Mouse (Mus musculus): ENCODE measurements around the gene Camta1.

The Camta1 gene

DNA sequence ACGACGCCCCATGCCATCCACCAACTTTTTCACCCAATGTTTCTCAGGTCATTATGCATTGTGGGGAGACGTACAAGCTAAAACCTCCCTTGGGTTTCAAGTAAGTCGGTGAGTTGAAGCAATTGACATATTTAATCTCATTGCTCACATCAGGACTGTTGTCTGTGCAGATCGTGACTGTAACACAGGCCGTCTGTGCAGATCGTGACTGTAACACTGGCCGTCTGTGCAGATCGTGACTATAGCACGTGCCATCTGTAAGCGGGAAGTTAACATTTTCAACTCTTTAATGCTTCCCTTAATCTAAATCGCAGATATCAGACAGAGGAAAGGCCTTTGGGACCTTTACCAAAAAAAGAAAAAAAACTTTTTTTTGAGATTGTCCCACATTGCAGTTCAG lies 947.9 kb downstream of the Camta1 start:
- no peak for DNase-seq

DNA sequence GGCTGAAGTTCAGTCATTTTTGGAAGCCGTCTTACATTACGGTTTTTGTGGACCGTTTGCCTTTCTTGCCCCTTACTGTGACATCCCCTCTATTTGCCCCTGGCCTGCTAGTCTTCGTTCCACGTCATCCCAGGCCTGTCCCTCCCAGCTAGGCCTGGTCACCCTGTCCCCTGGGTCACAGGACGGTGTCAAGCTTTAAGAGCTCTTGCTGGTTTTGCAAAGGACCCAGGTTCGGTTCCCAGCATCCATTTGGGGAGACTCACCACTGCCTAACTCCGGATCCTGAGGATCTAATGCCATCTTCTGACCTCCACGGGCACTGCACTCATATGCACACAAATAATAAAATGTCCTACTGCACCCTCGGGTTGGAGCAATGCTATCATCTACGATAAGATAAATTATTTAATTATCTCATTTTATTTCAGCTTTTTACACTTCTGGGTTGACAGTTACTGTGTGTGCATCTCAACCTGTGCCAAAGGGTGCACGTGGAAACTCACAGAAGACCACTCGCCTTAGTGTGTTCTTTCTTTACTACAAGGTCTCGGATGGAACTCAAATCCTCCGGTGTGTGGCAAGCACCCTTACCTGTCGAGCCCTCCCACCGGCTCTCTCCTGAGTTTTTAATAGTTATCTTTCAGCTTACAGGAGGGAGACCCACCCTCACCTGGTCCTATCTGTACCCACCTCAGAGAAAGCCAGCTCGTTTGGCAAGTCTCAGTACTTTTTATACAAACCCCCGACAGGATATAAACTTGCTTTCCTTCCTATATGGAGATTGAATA lies 951.3 kb downstream of the Camta1 start:
- DNase-seq: no peak

DNA sequence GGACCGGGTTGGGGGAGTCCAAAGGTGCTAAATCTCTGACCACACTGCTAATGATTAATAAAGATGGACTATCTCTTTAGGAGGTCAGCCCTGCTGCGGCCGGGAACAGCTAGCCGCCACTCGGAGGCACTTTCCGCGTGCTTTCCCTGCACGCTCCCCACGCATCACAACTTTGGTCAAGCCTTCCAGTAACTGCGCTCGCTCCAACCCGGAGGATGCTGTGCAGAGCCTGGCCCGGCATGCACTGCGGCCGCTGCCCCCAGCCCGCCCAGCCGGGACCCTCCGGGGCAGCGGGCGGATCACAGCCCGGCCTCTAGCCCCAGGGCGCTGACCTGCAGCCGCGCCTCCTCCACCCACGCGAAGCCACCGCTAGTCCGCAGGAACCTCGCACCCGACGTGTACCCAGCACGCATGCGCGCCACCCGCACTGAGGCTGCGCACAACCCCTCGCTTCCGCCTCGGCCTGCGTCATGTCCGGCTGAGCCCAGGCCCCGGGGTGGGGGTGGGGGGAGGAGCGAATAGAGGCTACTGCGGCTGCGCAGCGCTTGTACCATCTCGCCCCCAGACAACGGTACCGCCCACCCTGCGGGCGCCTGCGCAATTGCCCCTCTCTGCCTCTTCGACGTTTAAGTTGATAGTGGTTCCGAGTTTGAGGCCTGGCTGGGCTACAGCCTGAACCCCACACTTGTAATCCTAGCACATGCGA lies 952.1 kb downstream of the Camta1 start:
- peak; percentile 100 for DNase-seq

DNA sequence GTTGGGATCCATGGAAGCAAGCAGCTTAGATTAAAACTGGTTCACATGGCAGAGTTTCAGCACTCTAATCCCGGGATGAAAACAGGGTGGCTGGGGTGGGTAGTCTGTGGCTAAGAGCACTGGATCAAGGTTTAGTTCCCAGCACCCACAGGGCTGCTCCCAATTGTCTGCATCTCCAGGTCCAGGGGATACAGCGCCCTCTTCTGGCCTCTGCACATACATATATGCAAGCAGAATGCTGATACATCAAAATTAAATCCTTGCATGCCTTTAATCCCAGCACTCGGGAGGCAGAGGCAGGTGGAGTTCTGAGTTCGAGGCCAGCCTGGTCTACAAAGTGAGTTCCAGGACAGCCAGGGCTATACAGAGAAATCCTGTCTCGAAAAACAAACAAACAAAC lies 953.2 kb downstream of the Camta1 start:
- DNase-seq: peak; percentile 58

DNA sequence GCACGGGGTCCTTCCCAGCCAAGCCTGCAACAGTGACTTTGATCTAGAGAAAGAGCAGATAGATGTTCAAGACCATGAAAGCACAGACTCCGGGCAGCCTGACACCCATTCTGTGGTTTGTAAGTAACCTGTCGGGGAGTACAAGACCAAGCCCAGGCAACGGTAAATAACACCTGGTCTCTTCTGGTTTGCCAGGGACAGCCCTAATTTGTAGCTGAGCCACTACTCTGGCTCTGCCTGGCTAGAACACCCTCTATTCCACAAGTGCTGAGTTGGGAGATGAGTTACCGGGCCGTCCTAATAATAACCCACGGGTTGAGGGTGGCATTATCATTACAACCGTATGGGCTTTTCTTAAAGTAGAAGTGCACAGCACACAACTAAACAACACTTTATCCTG lies 954.6 kb downstream of the Camta1 start:
- DNase-seq: no peak

DNA sequence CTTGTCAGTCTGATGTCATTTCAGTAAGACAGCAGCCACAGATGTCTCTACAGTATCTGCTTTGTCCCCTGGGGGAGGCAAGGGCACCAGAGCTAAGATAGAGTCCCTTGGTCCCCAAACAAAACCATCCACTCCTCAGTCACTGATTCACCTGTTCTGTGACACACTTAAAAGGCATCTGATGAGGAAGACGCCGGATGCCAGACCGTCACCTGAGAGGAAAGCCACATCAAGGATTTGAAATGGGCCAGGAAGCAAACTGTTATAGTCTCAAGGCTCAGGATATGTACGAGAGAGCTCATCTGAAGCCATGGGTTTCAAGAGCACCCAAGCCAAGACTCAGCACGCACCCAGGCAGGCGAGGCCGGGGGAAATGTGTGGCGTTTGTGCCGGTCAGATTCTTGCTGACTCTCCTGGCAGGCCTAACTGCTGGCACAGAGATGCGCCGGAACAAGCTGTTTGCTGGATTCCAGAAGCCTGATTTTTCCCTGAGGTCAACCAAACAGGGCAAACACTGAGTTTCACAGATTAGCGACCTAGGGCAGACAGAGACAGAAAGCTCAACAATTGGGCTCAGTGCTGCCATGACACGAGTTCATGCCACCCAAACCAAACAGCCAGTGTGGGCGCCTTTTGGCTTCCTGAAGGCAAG lies 958.5 kb downstream of the Camta1 start:
- no peak for DNase-seq

DNA sequence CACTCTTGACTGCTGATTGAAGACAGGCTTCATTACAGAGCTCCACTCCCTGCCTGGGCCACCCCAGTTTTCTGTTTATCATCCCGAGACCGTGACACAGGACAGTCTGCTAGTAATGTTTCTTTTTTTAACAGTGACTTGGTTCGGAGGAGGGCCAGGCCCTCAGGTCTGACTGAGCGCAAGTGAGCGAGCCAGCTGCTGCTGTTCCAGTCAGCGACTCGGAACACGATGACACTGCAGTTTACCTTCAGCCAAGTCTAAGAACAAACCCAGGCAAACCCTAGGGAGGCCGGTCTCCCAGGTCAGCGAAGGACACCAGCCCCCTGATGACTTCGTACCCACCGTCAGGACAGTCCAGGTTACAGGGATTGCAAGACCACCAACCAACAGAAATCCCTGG lies 959.6 kb downstream of the Camta1 start:
- DNase-seq: no peak

DNA sequence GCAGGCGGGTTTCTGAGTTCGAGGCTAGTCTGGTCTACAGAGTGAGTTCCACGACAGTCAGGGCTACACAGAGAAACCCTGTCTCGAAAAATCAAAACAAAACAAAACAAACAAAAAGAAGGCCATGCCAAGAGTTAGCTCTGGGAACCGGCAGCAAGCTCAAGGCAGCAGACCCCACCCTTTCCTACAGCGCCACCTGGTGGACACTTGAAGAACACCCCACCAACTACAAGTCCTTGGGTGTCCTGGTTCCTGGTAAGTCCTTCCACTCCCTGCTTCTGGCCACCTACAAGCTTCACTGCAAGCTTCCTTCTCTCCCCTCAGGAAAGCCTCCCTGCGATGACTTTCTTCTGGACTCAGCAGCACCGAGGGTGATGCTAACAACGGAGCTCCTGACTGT lies 960.0 kb downstream of the Camta1 start:
- peak; percentile 93 for DNase-seq

DNA sequence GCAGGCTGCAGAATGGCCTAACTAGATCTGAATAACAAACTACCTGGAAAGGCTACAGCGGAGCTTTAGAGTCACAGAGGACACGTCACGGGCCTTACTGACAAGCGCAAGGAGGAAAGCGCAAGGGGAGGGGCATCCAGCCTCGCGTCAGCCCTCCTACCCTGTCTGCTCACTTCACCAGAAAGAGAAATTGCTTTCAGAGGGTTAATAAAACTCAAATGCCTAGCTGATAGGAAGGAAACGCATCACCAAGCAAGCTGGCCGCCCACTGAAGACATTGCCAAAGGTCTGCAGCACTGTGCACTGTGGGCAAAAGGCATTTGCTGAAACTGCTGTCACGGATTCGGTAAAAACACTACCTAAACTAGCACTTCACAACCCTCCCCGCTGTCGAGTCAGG lies 961.2 kb downstream of the Camta1 start:
- no peak for DNase-seq

DNA sequence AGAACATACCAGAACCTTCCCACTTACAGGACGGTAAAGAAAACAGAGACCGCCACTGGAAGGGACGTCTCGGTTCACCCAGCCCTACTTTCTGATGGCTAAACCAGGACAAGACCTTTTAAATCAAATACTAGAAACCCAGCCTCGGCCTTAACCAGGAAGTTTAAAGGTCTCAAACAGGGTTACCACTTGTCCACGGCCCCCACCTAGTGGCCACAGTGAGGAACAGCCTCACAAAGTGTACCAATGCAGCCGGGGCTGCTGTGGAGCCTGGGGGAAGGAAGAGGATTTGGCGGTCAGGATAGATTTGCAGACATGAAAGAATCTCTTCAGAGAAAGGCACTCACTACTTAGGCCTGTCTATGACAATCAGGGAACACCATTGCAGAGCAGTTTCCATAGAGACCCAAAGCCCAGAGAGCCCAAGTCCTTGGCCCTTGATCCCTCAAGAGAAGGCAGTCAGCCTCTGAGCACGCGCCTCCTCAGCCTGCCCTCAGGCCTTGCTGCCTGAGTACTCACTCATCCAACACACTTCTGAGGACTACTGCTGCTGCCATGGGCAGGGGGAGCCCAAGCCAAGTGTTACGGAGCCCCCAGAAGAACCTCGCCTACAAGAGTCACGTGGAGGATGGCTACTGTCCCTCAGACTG lies 962.8 kb downstream of the Camta1 start:
- peak; percentile 92 for DNase-seq

DNA sequence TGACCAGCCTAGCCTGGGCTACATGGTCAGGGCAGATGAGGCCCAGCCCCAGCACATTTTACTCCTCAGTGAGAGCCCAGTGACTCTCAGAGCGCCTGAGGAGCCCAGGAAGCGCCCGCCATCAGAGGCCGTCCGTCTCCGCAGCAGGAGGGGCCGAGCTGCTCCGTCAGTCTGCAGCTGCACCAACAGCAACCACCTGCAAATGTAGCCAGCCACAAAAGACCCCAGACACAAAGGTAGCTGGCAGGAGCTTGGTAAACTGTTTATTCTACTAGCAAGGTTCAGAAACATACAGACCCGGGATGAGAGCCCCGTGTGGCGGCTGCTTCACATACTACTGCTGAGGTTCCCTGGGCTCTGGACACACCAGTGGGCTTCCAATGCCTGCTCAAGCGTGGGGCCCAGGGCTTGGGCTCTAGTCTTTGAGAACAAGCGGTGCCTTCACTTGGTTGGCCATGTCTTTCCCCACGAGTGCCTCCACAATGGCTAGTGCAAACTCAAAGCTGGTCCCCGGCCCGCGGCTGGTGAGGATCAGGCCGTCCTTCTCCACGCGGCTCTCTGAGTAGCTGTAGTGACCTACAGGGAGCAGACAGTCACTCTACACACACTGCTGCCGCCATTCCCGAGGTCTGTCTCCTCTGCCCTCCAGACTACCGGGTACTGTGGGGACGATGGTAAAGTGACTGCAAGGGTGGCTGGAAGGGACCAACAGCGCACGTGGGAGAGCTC lies 964.6 kb downstream of the Camta1 start:
- peak; percentile 73 for DNase-seq

DNA sequence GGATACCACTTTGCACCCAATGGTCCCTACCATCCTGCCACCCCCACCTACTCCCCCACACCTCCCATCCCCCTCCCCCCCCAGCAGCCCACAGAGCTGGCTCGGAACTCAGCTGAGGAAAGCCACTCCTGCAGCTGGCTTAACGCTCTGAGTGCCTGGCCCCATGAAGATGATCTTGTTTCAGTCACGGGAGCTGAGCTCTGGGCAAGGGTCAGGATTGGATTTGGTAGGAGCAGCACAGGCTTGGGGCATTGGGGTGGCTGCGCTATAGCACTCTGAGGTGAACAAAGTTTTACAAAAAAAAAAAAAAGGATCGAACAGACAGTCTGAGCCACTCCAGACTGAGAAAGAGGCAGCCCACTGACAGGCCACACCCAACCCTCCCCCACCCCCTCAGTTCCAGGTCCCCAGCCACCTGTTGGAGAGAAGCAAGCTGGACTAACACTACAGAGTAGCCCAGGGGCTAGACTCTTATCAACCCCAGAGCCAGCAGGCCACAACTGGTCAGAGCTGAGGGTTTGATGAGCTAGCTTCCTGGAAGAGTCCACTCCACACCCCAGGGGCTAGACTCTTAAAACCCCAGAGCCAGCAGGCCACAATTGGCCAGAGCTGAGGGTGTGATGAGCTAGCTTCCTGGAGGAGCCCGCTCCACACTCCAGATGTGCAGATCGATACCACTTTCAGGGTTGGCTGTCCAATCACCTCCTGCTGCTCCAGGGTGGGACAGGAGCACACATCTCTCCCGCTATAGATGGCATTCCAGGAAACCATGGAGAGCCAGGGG lies 966.8 kb downstream of the Camta1 start:
- no peak for DNase-seq

DNA sequence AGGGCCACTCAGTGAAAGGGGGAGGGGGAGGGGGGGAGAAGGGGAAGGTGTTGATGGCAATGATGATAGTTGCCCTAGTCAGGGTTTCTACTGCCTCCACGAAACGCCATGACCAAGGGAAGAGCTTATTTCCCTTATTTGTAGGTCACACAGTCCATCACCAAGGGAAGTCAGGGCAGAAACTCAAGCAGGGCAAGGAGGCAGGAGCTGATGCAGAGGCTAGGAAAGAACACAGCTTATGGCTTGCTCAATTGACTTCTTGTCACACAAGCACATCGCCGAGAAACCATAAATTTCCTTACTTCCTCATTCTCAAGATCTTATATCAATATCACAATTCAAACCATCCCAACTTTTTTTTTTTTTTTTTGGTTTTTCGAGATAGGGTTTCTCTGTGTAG lies 970.4 kb downstream of the Camta1 start:
- no peak for DNase-seq

DNA sequence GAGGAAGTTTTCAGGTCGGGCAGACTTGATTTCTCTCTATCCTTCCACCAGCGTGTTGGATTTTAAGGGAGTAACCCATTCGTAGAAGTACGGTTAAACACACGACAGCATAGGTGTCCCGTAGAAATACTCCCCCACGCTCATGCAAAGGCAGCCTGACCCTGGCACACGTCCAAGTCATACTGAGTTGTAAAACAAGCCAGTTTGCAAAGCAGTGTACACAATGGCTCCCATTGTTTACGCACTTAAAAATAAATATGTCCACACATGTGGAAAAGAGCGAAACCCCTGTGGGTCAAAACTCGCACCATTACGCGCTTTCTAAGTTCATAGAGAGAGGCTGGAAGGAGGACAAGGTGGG lies 971.7 kb downstream of the Camta1 start:
- no peak for DNase-seq

DNA sequence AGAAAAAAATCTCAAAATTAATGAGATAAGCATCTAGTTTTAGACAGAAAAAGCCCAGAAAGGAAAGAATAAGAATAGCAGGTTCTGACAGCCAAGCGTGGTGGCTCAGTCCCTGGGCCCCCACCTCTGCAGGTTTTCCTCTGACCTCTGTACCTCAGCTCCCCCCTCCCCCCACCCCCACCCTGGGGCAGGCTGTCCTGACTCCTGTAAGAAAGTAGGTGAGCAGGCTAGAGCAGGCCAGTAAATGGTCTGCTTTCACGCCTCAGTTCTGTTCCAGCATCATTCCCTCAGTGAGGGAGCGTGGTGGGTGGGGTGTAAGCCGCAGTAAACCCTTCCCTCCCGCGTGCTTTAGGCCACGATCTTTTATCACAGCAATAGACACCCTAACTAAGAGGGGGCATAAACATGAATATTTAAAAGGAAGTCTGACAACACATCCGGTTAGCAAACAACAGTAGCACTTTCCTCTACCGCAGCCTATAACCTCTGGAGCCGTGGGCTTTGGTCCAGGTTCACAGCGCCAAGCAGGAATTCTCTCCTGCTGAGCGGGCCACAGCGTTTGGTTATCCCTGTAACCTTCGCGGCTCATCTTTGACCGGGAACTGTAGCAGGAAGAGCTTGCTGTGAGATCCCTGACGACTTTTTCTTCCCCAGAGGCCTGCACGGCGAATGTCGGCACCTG lies 972.3 kb downstream of the Camta1 start:
- DNase-seq: no peak

DNA sequence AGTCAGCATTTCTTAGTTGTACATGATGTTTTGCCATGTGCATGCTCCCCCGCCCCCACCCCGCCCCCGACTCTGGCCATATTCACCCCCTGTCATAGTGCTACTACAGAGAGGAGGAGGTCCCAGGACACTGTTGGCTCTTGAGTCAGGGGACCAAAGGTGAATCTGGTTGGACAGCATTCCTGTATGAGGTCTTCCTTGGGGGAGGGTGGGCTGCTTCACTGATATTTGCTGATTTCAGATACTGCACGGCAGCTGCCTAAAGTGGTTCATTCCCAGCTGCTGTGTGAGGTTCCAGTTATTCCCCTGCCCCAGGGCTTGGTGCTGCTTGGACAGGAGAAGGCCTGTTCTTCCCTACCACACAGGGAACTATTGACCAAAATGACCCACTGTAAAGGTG lies 973.2 kb downstream of the Camta1 start:
- DNase-seq: no peak

DNA sequence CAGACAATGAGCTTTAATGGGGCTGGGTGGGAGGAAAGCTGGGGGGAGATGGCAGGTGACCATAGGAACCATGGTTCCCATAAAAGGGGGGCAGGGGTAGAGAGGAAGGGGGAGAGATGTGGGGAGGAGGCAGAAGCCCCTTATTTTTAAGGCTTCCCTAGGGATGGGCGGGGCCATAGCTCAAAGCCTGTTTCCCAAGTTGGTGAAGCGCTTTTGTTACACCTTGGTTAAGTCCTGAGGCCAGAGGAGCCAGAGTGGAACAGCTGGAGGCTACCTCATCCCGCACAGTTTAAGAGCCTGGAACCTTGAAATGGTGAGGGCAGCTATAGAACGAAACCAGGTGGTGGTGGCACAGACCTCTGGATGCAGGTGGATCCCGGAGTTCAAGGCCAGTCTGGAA lies 973.8 kb downstream of the Camta1 start:
- DNase-seq: no peak

DNA sequence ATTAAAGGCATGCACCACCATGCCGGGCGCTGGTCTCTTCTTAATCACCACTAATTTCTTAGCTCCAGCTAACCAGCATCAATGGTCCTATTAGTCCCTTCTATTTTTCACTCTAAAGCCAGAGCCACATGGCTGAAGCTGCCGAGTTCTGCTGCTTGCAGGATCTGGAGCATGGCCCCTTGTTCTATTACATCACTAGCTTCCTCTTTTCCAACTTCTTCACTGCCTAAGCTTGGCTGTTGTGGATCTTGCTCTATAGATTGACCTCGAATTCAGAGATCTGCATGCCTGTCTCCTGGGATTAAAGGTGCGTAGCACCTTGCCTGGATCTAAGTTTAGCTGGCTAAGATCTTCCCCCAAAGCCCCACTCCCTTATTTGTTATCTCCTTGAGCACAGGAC lies 979.0 kb downstream of the Camta1 start:
- DNase-seq: no peak

DNA sequence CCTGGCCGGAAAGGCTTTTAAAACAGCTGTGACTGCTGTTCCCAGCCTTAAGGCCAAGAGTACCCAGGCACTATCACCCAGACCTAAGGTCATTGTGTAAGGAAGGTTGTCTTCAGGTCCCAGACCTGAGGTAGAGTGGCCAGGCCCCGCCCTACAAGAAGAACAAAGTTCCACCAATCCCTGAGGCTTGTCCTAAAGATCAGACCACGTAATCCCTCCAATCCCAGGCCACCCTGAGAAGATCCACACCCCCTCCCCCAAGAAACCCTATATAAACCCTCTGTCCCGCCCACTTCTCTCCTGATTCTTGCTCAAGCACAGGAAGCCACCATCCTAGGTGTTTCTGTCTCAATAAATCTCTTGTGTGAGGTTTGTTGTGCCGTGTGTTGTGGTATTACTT lies 981.3 kb downstream of the Camta1 start:
- DNase-seq: no peak

DNA sequence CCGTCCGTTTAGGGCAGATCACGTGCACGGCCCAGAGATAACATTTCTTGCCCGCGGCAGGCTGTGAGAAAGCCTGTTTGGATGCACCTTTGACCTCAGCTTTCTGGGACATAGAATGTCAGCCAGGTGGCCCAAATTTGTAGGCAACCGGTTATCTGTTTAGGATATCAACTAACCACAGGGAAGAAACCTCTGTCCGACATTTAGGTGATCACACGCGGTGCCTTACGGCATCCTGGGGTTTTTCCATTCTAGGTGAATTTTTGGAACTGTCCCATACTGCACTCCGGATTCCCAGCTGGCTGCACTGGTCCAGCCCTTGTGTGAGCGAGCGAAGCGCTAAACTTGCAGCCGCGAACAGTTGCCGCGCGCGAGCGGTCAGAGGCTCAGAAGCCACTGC lies 982.0 kb downstream of the Camta1 start:
- DNase-seq: no peak

DNA sequence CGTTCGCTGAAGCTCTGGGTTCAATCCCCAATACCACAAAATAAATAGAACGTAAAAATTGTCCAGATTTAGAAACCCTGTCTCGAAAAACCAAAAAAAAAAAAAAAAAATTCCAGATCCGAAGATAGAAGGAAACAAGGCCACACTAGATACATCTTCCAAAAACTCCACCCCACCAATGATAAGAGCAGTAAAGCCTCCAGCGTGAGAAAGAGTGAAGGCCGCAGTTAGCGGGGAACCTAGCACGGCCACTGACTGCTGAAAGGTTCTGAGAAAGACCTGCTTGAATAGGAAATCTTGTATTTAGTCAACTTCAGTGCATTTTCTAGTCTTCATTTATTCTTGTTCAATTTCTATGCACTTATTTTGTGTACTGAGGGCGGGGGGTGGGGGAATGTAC lies 986.3 kb downstream of the Camta1 start:
- no peak for DNase-seq

DNA sequence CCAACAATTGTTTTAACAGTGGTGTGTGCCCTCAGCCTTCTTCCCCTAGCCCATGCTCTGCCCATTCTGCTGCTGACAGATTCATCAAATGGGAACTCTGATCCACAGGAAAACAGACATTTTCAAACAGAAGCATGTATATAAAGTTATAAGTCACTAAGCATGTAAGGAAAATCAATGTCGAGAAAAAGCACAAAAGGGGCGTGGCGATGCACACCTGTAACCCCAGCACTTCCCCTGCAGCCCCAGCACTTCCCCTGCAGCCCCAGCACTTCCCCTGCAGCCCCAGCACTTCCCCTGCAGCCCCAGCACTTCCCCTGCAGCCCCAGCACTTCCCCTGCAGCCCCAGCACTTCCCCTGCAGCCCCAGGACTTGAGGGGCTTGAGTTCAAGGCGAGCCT lies 987.3 kb downstream of the Camta1 start:
- DNase-seq: peak; percentile 43

Data from thymus, postnatal 4 days (tissue).